Mouse (Mus musculus) hindbrain, postnatal 0 days (tissue): ENCODE results near the gene Col9a2. TPM values are rescaled to one million over a fixed set of nuclear protein-coding genes. Genes with fewer than 3 reads are reported as not detected.

Source experiments
- ATAC-seq: fragments of 200-750 bp; cut with Nextera tagmentation; 2 replicates; pipeline ENCODE4 v1.8.0; 2017; ENCODE audit warnings: mild to moderate bottlenecking, moderate TSS enrichment, moderate library complexity
- DNase-seq: peaks from one replicate; pipeline ENCODE4 v3.0.0-alpha.2; 2015; ENCODE audit warnings: low spot score
- H3K27ac ChIP-seq: fragments of 300-500 bp; sonication (generic); 2 replicates; pipeline ENCODE4 v1.5.1; 2014; ENCODE audit warnings: mild to moderate bottlenecking
- H3K27me3 ChIP-seq: fragments of 300-500 bp; sonication (generic); 2 replicates; pipeline ENCODE4 v1.6.1; 2014; ENCODE audit warnings: low read length, mixed read lengths; ENCODE audit not compliant: insufficient read depth
- H3K36me3 ChIP-seq: fragments of 300-500 bp; sonication (generic); 2 replicates; pipeline ENCODE4 v1.6.1; 2014; ENCODE audit warnings: low read length, mixed read lengths; ENCODE audit not compliant: insufficient read depth
- H3K4me1 ChIP-seq: fragments of 300-500 bp; sonication (generic); 2 replicates; pipeline ENCODE4 v1.6.1; 2014; ENCODE audit warnings: antibody characterized with exemption, low read length, mixed read lengths; ENCODE audit not compliant: insufficient read depth
- H3K4me2 ChIP-seq: fragments of 300-500 bp; sonication (generic); 2 replicates; pipeline ENCODE4 v1.6.1; 2014; ENCODE audit warnings: low read depth, mild to moderate bottlenecking, low read length, moderate library complexity, mixed read lengths
- H3K4me3 ChIP-seq: fragments of 300-500 bp; sonication (generic); 2 replicates; pipeline ENCODE4 v1.5.1; 2014; ENCODE audit warnings: low read length
- H3K9ac ChIP-seq: fragments of 300-500 bp; sonication (generic); replicated peaks from 2 replicates; pipeline ENCODE4 v1.6.1; 2014; ENCODE audit warnings: mild to moderate bottlenecking, low read length, moderate library complexity, mixed read lengths
- H3K9me3 ChIP-seq: fragments of 300-500 bp; sonication (generic); 2 replicates; pipeline ENCODE4 v1.6.1; 2016; ENCODE audit warnings: low read length, mixed read lengths
- CTCF ChIP-seq: IDR thresholded peaks from 2 replicates; pipeline ENCODE4 v1.5.1; 2016; ENCODE audit warnings: antibody characterized with exemption, control low read depth, low read depth
- WGBS: fragments of 180-500 bp; shearing (Covaris S2); extraction: QIAGEN DNeasy Blood & Tissue Kit; methylation state at CpG from one replicate; pipeline ENCODE4 v1.1.7; 2014; 5-methylcytosine and 5-hydroxymethylcytosine counted together
- polyA plus RNA-seq: library from polyadenylated mRNA; unstranded; fragments of >200 nt; fragmentation: Nextera tagmentation; extraction: Ambion mirVana; gene quantifications from 2 replicates; pipeline ENCODE4 v1.2.1, GENCODE M21; 2015
- total RNA-seq: library from RNA; depleted of rRNA; stranded (reverse); fragments of >200 nt; gene quantifications from 2 replicates; pipeline ENCODE4 v1.2.3, GENCODE M21; 2014; rRNA removed

Gene Col9a2
- 39.8 and 43.5 TPM in 2 replicates for total RNA-seq
- 22.8 and 23.8 TPM in 2 replicates for polyA plus RNA-seq

GRCm38 (mm10) chr4:121039331-121040115 lies at the start of gene Col9a2:
TSS of gene Col9a2 (plus strand) at chr4:121039385.
- Histone ChIP-seq H3K9ac (peak within 1 kb of the TSS; percentile 54), H3K9me3 (no peaks in the 10 kb centered on the region), H3K4me2 (peak within 1 kb of the TSS; percentile 63), H3K27ac (0 out of 2 replicates have a peak within 1 kb of the TSS, but pooled peaks have one; percentile 34), H3K36me3 (no peaks in the 10 kb centered on the region), H3K27me3 (no peaks in the 10 kb centered on the region), H3K4me1 (peaks cover 5% of the 10 kb centered on the region; the same call in 1 of the 2 replicates), H3K4me3 (peak within 1 kb of the TSS; percentile 40)
- ATAC-seq (peak; percentile 36), DNase-seq (peak; percentile 44)
- 6% methylated on average over 46 of the region's 46 CpGs for WGBS
- no peak for TF ChIP-seq CTCF

GRCm38 (mm10) chr4:120992284-120992683 lies 46.9 kb upstream of the Col9a2 start:
- DNase-seq (no peak), ATAC-seq (no peak)
- Histone ChIP-seq H3K4me2 (no peak overlapping the region), H3K27ac (no peak overlapping the region), H3K36me3 (no peaks in the 10 kb centered on the region), H3K4me1 (no peaks in the 10 kb centered on the region), H3K27me3 (no peaks in the 10 kb centered on the region), H3K9me3 (no peaks in the 10 kb centered on the region), H3K4me3 (no peak overlapping the region), H3K9ac (no peak overlapping the region)
- TF ChIP-seq CTCF, result no peak
- WGBS, result 67% methylated on average over 2 of the region's 2 CpGs

GRCm38 (mm10) chr4:120993025-120993424 lies 46.2 kb upstream of the Col9a2 start:
- ATAC-seq (no peak), DNase-seq (no peak)
- Histone ChIP-seq H3K4me1 (no peaks in the 10 kb centered on the region), H3K9me3 (no peaks in the 10 kb centered on the region), H3K9ac (no peak overlapping the region), H3K36me3 (no peaks in the 10 kb centered on the region), H3K4me2 (no peak overlapping the region), H3K27me3 (no peaks in the 10 kb centered on the region), H3K4me3 (no peak overlapping the region), H3K27ac (no peak overlapping the region)
- no peak for TF ChIP-seq CTCF
- WGBS, result 89% methylated on average over 1 of the region's 1 CpGs

GRCm38 (mm10) chr4:120995911-120996310 lies 43.3 kb upstream of the Col9a2 start:
- no peak overlapping the region for H3K4me3 ChIP-seq
- H3K27ac ChIP-seq, result no peak overlapping the region
- no peak overlapping the region for H3K4me2 ChIP-seq
- DNase-seq (no peak), ATAC-seq (no peak)
- H3K9me3 ChIP-seq, result no peaks in the 10 kb centered on the region
- no peaks in the 10 kb centered on the region for H3K36me3 ChIP-seq
- H3K9ac ChIP-seq, result no peak overlapping the region
- H3K4me1 ChIP-seq, result no peaks in the 10 kb centered on the region
- TF ChIP-seq CTCF, result no peak
- 77% methylated on average over 1 of the region's 1 CpGs for WGBS
- H3K27me3 ChIP-seq, result no peaks in the 10 kb centered on the region

GRCm38 (mm10) chr4:121001042-121001441 lies 38.1 kb upstream of the Col9a2 start:
- H3K27me3 ChIP-seq, result no peaks in the 10 kb centered on the region
- no peaks in the 10 kb centered on the region for H3K36me3 ChIP-seq
- DNase-seq (no peak), ATAC-seq (no peak)
- no peak overlapping the region for H3K4me2 ChIP-seq
- no peak overlapping the region for H3K27ac ChIP-seq
- WGBS, result 81% methylated on average over 2 of the region's 2 CpGs
- H3K4me3 ChIP-seq, result no peak overlapping the region
- H3K4me1 ChIP-seq, result peaks cover 25% of the 10 kb centered on the region
- peak; percentile 16; the same call in 1 of the 2 replicates for TF ChIP-seq CTCF
- no peak overlapping the region for H3K9ac ChIP-seq
- no peaks in the 10 kb centered on the region for H3K9me3 ChIP-seq

GRCm38 (mm10) chr4:121001659-121002058 lies 37.5 kb upstream of the Col9a2 start:
- Histone ChIP-seq H3K27me3 (no peaks in the 10 kb centered on the region), H3K9me3 (no peaks in the 10 kb centered on the region), H3K4me3 (no peak overlapping the region), H3K36me3 (no peaks in the 10 kb centered on the region), H3K4me1 (peaks cover 25% of the 10 kb centered on the region), H3K4me2 (no peak overlapping the region), H3K27ac (peak overlapping the region; percentile 77), H3K9ac (no peak overlapping the region)
- no peak for DNase-seq
- no peak for ATAC-seq
- WGBS, result 69% methylated on average over 1 of the region's 1 CpGs
- no peak for TF ChIP-seq CTCF
